Mouse (Mus musculus): Measurements from ENCODE around the gene Efnb2. TPM values are rescaled to one million over a fixed set of nuclear protein-coding genes. Genes with fewer than 3 reads are reported as not detected.
A peak's percentile ranks its signal among the peaks of the same experiment; 100 is the strongest.

Efnb2 gene
- polyA plus RNA-seq, 1 experiment from 2014 or later = 61.5 TPM

DNA sequence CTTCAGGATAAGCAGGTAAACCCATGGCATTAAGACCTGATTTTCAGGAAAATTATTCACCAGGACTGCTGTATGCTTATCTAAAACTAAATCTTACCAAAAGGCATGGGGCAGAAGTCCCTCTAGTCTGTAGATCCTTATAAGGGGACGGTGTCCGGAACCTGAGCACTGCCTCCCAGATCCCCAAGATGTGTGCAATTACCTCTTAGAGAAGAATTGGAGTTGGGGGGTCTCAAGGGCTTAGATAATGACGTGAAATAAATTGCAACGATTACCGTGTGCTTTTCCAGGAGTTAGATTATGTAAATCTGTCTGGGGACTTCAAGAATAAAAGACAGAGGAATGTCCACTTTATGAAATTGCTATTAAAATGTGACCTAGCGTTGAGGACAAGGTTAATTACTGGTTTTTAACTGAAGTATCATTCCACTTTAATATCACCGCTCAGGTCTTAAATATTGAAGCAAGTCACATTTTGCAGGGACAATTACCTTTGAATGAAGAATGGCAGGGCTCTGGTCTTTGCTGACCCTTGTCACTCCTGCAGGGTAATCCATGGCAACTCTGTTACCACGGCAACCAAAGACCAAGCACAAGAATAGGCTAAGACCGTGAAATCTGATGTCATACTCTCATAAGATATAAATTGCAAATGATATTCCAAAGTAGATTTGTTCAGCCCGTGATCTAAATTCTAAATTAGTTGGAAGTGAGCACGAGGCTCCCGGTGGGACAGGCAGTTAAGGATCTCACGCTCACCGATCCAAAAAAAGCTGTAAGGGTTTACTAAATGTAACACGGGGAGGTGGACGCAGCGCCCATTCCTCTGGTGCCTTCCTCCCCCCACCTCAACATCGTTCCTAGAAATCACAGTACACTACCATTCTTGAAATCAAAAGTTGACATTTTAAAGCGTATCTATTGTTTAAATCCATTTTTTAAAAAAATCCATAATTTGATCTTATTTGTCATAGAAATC is 86.2 kb downstream of the Efnb2 start:
- no peak overlapping the region for H3K4me3 ChIP-seq

DNA sequence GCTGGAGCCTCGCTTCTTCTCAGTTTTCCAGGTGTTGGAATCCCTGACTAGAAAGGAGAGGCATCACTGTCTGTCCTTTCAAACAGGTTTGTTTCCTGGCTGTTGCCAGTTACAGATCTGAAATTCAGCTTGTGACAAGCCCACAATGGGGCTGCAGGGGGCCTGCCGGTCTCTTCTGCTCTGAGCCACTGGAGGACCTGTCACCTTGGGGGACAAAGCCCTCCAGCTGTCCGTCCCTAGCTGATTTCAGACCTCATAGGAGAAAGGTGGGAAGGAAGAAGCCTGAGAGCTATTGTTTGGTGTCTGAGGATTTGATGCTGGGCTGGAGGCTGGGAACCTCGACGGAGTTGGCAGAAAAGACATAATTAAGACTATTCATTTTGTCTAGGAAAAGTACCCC is 88.8 kb downstream of the Efnb2 start:
- no peak for ATAC-seq (ENCODE audit: low FRiP score)
- no peak overlapping the region; the same call in 1 of the 2 replicates for H3K27ac ChIP-seq

More for the DNA sequence above, 86.2 kb downstream of the Efnb2 start:
- no peaks in the 10 kb centered on the region for H3K9me3 ChIP-seq (replicated peaks)
- H3K4me1 ChIP-seq = peaks cover 35% of the 10 kb centered on the region
- no peak overlapping the region for H3K9ac ChIP-seq
- H3K27ac ChIP-seq = 0 out of 2 replicates have a peak overlapping the region, but pooled peaks have one; percentile 25
- peak overlapping the region; percentile 11; the same call in 1 of the 2 replicates for H3K4me2 ChIP-seq (replicated peaks)
- ATAC-seq (ENCODE audit: low FRiP score) = peak; percentile 88
- no peaks in the 10 kb centered on the region for H3K27me3 ChIP-seq
- WGBS = 24% methylated on average over 19 of the region's 19 CpGs
- H3K36me3 ChIP-seq = no peaks in the 10 kb centered on the region

DNA sequence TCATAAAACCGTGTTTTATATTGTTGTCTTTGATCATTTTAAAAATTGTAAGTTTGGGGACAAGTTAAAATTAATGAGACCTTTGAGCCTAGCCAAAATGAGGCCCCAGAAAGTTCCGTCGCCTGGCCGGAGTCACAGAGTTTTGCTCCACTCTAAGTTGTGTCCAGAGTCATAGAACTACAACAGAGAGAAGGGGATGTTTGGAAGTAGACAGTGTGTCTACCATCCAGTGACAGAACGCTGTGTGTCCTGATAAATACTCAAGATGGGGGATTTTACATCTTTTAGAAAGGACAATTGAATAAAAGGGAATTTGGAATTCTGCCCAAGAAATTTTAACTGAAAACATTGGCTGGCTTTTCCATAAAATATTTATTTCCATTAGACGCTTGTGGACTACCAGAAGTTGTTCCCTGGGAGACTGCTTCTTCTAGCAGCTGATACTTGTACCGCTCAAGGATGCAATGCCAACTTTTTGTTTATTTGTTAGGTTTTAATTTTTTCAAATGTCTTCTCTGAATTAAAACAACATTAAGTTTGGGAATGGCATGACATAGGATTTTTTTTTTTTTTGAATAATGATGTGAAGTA is 89.3 kb downstream of the Efnb2 start:
- ATAC-seq (ENCODE audit: low FRiP score) = no peak
- H3K27me3 ChIP-seq = no peaks in the 10 kb centered on the region; the same call in 1 of the 2 replicates
- H3K4me2 ChIP-seq (replicated peaks) = no peak overlapping the region
- H3K4me1 ChIP-seq = peaks cover 28% of the 10 kb centered on the region
- H3K9me3 ChIP-seq (replicated peaks) = no peaks in the 10 kb centered on the region
- no peak overlapping the region for H3K9ac ChIP-seq
- no peak overlapping the region for H3K4me3 ChIP-seq
- H3K36me3 ChIP-seq = no peaks in the 10 kb centered on the region
- WGBS = 90% methylated on average over 7 of the region's 7 CpGs
- H3K27ac ChIP-seq = no peak overlapping the region

More for the DNA sequence above, 88.8 kb downstream of the Efnb2 start:
- WGBS = 17% methylated on average over 5 of the region's 5 CpGs
- Histone ChIP-seq H3K9ac (no peak overlapping the region), H3K9me3 (replicated peaks) (no peaks in the 10 kb centered on the region), H3K36me3 (no peaks in the 10 kb centered on the region), H3K27me3 (no peaks in the 10 kb centered on the region; the same call in 1 of the 2 replicates), H3K4me3 (no peak overlapping the region), H3K4me1 (peaks cover 28% of the 10 kb centered on the region), H3K4me2 (replicated peaks) (no peak overlapping the region)

DNA sequence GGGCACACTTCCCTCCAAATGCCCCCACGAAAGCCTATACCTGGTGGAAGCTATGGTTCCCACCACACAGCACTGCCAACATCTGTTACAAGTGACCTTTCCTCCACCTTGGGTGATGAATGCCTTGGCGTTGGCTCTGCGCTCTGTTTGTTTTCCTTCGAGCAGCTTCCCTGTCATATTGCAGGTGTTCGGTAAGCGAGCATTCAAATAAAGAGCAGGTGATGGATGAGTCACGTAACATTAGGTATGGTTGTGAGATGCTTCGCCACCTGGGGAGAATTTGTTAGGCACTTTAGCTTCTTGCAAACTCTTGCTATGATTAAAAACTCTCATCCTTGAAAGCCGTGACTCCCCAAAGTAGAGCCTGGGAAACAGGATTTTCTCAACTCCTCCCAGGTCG is 91.8 kb downstream of the Efnb2 start:
- Histone ChIP-seq H3K27ac (no peak overlapping the region), H3K4me3 (no peak overlapping the region), H3K36me3 (no peaks in the 10 kb centered on the region), H3K9ac (no peak overlapping the region), H3K27me3 (no peaks in the 10 kb centered on the region; the same call in 1 of the 2 replicates), H3K4me2 (replicated peaks) (no peak overlapping the region), H3K9me3 (replicated peaks) (no peaks in the 10 kb centered on the region), H3K4me1 (peaks cover 12% of the 10 kb centered on the region)
- WGBS = 88% methylated on average over 10 of the region's 10 CpGs
- no peak for ATAC-seq (ENCODE audit: low FRiP score)

DNA sequence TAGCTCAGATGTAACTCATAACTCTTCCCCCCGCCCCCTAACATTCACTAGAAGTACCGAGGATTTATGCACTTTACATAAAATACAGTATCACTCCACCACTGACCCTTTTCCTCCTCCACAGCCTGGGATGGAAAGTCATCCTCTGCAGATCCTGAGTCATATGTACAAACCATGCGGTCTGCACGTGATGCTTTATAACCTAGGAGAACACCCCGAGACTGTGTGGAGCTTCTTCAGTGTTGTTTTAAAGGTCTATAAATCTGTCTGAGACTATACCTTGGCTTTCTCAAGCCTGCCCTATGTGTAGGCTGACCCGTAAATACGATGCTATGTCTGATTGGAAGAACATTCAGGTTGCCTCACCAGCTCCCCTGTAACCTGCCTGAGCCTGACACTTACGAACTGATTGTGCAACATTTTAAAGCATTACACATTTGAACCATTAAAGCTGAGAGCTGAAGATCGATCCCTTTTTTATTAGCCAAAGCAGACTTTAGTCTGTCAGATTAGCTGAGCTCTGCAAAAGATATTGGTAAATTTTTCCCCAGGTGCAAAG is 92.7 kb downstream of the Efnb2 start:
- no peak for ATAC-seq (ENCODE audit: low FRiP score)
- 95% methylated on average over 9 of the region's 9 CpGs for whole genome bisulfite sequencing

More for the DNA sequence above, 92.7 kb downstream of the Efnb2 start:
- H3K36me3 ChIP-seq = no peaks in the 10 kb centered on the region
- no peaks in the 10 kb centered on the region for H3K9me3 ChIP-seq (replicated peaks)
- no peak overlapping the region for H3K27ac ChIP-seq
- H3K4me1 ChIP-seq = peaks cover 8% of the 10 kb centered on the region
- no peaks in the 10 kb centered on the region; the same call in 1 of the 2 replicates for H3K27me3 ChIP-seq
- H3K4me2 ChIP-seq (replicated peaks) = no peak overlapping the region
- no peak overlapping the region for H3K9ac ChIP-seq
- H3K4me3 ChIP-seq = no peak overlapping the region

Small RNA genes within 50 kb of the gene (microRNA-seq; reads per million reads assigned to microRNA genes)
- gene Mir7654 = 10.8 reads per million, percentile 21 among the genes with 10 or more reads in this experiment

Other genes starting within 250 kb of the Efnb2 start
- 222 and 224 TPM in 2 replicates for gene Arglu1, start 29.3 kb upstream of the Efnb2 start, polyA plus RNA-seq (2016; fragmentation: Nextera tagmentation; extraction: Ambion mirVana)

Data from hindbrain, embryonic 12.5 days (tissue).